Mouse (Mus musculus) bone marrow, adult 2 months (tissue): ENCODE measurements around the gene Zfp503. TPM values are rescaled to one million over a fixed set of nuclear protein-coding genes. Genes with fewer than 3 reads are reported as not detected.

Experiments
- H3K27ac ChIP-seq: fragments of 200-500 bp; 2 replicates; pipeline ENCODE4 v1.5.1; 2012; ENCODE audit warnings: low read depth, mild to moderate bottlenecking, control low read depth, inconsistent platforms, low read length; ENCODE audit not compliant: control insufficient read depth, poor library complexity, insufficient read depth
- H3K4me1 ChIP-seq: fragments of 200-500 bp; 2 replicates; pipeline ENCODE4 v1.6.1; 2011; ENCODE audit warnings: low read length; ENCODE audit not compliant: control insufficient read depth, insufficient read depth
- H3K4me3 ChIP-seq: fragments of 200-500 bp; replicated peaks from 2 replicates; pipeline ENCODE3; 2011; ENCODE audit warnings: mild to moderate bottlenecking, low read depth, low read length, control low read depth; ENCODE audit not compliant: control insufficient read depth
- CTCF ChIP-seq: fragments of 200-500 bp; IDR thresholded peaks from 2 replicates; pipeline ENCODE4 v1.5.1; 2011; ENCODE audit warnings: low read length, control low read depth; ENCODE audit not compliant: control insufficient read depth, insufficient read depth
- POLR2A ChIP-seq: fragments of 200-500 bp; IDR thresholded peaks from 2 replicates; pipeline ENCODE4 v1.6.1; 2011; ENCODE audit warnings: low read depth, mild to moderate bottlenecking, control low read depth, low read length, borderline replicate concordance; ENCODE audit not compliant: control insufficient read depth
- WGBS: fragments of 180-500 bp; shearing (Covaris S2); methylation state at CpG from one replicate; pipeline ENCODE4 v1.1.7; 2018; 5-methylcytosine and 5-hydroxymethylcytosine counted together
- polyA plus RNA-seq: library from polyadenylated mRNA; stranded (reverse); fragments of >200 nt; gene quantifications from 2 replicates; pipeline ENCODE4 v1.2.4, GENCODE M21; 2011; ENCODE audit warnings: low replicate concordance; ENCODE audit not compliant: missing spikeins, insufficient read depth, insufficient read length

Zfp503 gene
- polyA plus RNA-seq, 1 experiment = 0.95 TPM

DNA sequence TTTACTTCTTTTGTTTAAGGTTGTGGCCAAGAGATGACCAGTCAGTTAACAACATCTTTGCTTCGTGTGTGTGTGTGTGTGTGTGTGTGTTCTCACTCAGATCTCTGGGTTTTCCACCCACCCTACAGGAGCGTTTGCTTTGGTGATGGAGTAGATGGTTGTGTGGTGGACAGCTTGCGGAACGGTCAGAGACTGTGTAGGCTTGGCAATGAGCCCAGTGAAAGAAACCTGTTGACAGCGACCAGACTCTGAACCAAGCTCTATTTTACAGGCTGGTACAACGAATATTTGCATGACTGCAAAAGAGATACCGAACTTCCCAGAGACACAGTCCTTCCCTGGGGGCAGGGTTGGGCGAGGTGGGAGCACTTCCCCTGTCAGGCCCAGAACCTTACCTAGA is 30.2 kb downstream of the Zfp503 start:
- 77% methylated on average over 8 of the region's 8 CpGs for WGBS
- no peaks in the 10 kb centered on the region for H3K4me1 ChIP-seq
- no peak for TF ChIP-seq CTCF
- TF ChIP-seq POLR2A = no peak
- no peak overlapping the region for H3K27ac ChIP-seq
- no peak overlapping the region for H3K4me3 ChIP-seq

DNA sequence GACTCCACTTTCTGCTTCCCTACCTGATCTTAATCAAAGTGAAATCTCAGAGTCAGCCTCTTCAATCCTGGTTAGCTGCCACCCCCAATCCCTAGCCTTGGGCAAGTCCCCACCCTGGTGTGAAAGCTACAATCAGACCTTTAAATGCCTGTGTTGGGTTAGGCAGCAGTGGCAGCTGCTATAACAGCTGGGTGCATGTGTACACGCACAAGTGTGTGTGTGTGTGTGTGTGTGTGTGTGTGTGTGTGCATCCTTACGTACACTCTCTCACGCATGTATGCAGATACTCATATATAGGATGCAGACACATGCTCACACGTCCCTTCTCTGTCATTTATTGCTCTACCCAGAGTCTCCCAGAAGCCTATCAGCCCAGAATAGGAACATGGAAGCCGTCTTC is 30.8 kb downstream of the Zfp503 start:
- Histone ChIP-seq H3K4me1 (no peaks in the 10 kb centered on the region), H3K4me3 (no peak overlapping the region), H3K27ac (no peak overlapping the region)
- TF ChIP-seq CTCF (no peak), POLR2A (no peak)
- WGBS = 79% methylated on average over 5 of the region's 5 CpGs

DNA sequence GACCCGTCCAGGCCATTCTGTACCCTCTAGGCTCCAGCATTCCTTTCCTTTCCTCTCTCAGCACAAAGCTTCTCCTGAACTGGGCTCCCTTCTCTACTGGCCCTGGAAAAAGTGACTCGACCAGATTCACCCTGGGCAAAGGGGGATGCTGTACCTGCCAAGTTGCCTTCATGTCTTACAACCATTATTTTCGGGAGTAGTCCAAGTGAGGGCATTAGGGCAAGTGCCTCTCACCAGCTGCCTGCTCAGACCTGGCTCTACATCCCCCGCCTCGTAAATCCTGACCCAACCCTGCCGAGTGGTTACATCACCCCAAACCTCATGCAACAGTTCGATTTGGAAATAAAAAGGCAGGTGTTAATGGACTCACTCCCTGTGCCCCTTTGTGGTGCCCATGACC is 36.9 kb downstream of the Zfp503 start:
- H3K4me3 ChIP-seq = no peak overlapping the region
- no peaks in the 10 kb centered on the region for H3K4me1 ChIP-seq
- no peak overlapping the region for H3K27ac ChIP-seq
- TF ChIP-seq POLR2A (no peak), CTCF (no peak)
- WGBS = 60% methylated on average over 7 of the region's 7 CpGs

DNA sequence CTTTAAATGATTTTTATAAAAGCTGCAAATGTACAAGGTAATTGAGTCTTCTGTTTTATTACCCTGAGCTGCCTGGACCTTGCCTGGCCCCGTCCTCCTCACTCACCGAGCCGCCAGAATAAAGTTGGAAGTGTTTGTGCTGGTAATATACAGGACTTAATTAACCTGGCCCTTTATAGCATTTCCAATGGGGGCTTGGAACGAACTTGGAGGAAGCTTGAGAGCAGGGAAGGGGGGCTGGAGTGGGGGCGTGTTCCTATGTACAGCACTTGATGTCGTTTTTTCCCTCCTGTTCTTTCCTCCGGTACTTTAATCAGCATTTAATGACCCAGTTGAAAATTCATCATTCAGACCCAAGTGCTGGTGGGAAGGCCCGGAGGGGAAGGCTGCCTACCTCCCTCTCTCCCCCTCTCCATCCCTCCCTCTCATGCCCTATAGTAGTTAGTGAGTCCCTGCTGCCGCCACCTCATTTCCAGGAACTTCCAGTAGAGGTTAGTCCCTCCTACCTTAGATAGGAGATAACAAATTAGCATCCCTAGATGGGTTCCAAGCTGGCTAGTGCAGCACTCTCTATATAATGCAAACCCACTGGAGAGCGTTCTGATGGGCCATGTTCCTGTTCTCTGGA is 37.4 kb downstream of the Zfp503 start:
- H3K4me3 ChIP-seq = no peak overlapping the region
- H3K27ac ChIP-seq = no peak overlapping the region
- WGBS = 79% methylated on average over 10 of the region's 10 CpGs
- TF ChIP-seq CTCF = no peak
- no peak for TF ChIP-seq POLR2A
- H3K4me1 ChIP-seq = no peaks in the 10 kb centered on the region

DNA sequence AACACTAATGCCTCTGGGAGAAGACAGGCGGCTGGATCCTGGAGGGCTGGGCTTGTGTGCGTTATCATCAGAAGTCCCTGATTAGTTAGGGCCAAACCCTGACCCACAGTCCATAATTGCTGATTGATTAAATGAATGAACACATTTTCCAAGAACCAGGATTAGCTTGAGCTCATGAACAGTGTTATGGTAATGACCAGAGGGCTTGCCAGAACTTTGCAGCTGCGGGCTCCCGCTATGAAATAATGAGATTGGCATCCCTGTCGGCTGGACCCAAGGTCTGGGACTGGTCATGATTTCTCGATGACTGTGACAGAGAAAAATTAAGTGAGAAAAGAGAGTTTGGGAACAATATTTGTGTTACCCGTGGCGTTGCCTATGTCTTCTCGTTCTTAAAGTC is 44.5 kb downstream of the Zfp503 start:
- TF ChIP-seq POLR2A = no peak
- TF ChIP-seq CTCF = no peak
- 84% methylated on average over 9 of the region's 9 CpGs for WGBS

DNA sequence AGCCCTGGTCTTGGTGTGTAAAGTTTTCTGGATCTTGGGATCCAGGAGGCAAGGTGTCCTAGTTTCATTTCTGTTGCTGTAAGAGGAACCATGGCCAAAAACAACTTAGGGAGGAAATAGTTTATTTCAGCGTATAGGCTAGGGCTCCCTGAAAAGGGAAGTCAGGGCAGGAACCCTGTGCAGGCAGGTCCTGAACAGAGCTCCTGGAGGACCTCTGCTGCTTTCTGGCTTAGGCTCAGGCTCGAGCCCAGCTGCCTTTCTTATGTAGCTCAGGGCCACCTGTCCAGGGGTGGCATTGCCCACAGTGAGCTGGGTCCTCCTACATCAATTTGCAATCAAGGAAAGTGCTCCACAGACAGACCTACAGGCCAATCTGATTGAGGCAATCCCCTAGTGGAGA is 47.8 kb downstream of the Zfp503 start:
- WGBS = 4% methylated on average over 2 of the region's 2 CpGs
- Histone ChIP-seq H3K4me1 (no peaks in the 10 kb centered on the region), H3K4me3 (no peak overlapping the region), H3K27ac (no peak overlapping the region)
- TF ChIP-seq CTCF = no peak
- TF ChIP-seq POLR2A = no peak

More for the DNA sequence above, 44.5 kb downstream of the Zfp503 start:
- H3K4me3 ChIP-seq = no peak overlapping the region
- H3K27ac ChIP-seq = no peak overlapping the region
- H3K4me1 ChIP-seq = no peaks in the 10 kb centered on the region

DNA sequence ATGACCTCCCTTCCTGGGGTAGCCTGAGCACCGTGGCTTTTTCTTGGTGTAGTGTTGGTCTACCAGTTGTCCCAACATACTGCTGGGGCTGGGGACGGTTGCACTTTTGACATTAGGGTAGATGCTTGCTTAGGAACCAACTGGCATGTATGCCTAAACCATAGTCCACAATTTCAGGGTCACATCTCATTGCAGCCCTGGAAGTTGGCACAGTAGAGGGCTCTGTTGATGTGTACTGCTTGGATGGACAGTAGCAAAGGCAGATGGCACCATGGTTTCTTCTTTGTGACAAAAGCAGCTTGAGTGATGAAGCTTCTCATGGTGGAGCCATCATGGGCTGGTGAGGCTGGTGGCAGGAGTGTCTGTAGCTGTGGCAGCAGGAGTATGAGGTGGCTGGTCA is 52.3 kb downstream of the Zfp503 start:
- H3K4me3 ChIP-seq = no peak overlapping the region
- H3K27ac ChIP-seq = no peak overlapping the region
- H3K4me1 ChIP-seq = no peaks in the 10 kb centered on the region
- 71% methylated on average over 2 of the region's 2 CpGs for WGBS
- TF ChIP-seq CTCF = no peak
- TF ChIP-seq POLR2A = no peak

DNA sequence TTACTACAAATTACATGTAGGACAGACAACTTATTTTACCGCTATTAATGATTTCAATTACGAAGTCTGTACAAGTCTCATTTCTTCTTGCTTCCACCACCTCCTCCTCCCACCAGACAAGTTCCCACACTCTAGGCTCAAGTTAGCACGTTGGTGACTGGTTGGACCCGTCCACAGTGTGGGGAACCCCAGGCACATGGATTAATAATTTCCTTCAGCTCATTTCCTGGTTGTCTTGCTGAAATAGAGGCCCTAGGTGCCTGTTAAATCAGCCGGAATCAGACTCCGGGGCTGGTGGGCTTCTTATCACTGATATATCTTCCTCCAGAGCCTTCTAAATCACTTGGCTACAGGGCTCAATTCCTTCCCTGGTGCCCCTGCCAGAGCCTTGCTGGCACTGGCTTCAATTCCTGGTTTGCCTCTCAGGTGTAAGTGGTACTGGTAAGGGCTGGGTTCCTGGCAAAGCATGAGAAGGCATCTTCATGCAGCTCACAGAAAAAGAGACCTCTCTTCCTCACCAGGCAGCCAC is 53.2 kb downstream of the Zfp503 start:
- Histone ChIP-seq H3K4me1 (no peaks in the 10 kb centered on the region), H3K27ac (no peak overlapping the region), H3K4me3 (no peak overlapping the region)
- TF ChIP-seq POLR2A (no peak), CTCF (no peak)
- WGBS = 60% methylated on average over 6 of the region's 6 CpGs

Other genes starting within 250 kb of the Zfp503 start
- gene Samd8, start 239.1 kb downstream of the Zfp503 start, polyA plus RNA-seq = 2.8 and 4.4 TPM in 2 replicates
- not detected in 2 replicates for gene Dusp13, start 238.4 kb downstream of the Zfp503 start, polyA plus RNA-seq
- 84.6 and 85.2 TPM in 2 replicates for gene Vdac2, start 164.4 kb downstream of the Zfp503 start, polyA plus RNA-seq
- 15.8 and 45.0 TPM in 2 replicates for gene Comtd1, start 140.6 kb downstream of the Zfp503 start, polyA plus RNA-seq
- gene Lrmda, start 30.1 kb upstream of the Zfp503 start, polyA plus RNA-seq = 3.8 TPM in 1 of 2 replicates, not detected in the other